Mouse (Mus musculus) layer of hippocampus, adult 2 months (tissue): ENCODE measurements around the gene Mup14. TPM values are rescaled to one million over a fixed set of nuclear protein-coding genes. Genes with fewer than 3 reads are reported as not detected.
"Not testable (repeated sequence)": the region's sequence is repeated elsewhere in the genome, so short reads cannot be mapped to it uniquely, and the experiment has no call there.

Experiments
- DNase-seq, 2 experiments: peaks; one replicate each; pipeline ENCODE4 v3.0.0; 2022; ENCODE audit warnings: low spot score in 2 of 2
- H3K27ac ChIP-seq: fragments of 200-600 bp; 2 replicates; pipeline ENCODE4 v1.8.1; 2022
- H3K4me3 ChIP-seq: fragments of 200-600 bp; 2 replicates; pipeline ENCODE4 v1.8.1; 2022; ENCODE audit warnings: mild to moderate bottlenecking
- long read RNA-seq, 2 experiments: library from polyadenylated mRNA; stranded (forward); transcript quantifications; one replicate each; pipeline ENCODE4 v2.0.0; 2021; ENCODE audit warnings: borderline mapping rate in 2 of 2
- total RNA-seq, 2 experiments: library from RNA; stranded (reverse); gene quantifications; 2 replicates each; pipeline ENCODE4 v1.2.3; 2021

Gene Mup14
- not detected for total RNA-seq
- long read RNA-seq, experiment 1 = 0 reads
- long read RNA-seq, experiment 2 = 0 reads

DNA sequence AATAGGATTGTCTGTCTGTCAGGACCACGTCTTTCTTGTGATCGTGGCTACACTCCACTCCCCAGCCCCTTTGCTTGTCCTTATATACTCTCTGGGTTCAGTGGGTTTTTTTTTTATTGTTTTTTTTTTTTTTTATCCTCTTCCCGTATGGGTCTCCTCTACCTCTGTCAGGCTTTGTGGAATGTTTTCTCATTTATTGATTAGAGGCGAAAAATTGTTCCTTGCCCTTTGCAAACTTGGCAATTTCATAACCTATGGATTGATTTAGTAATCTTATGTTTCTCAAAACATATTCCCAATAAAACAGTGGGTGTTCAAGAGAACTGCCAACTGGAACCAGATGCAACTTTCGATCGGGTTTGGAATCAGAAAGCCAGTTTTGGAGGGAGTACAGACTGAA lies at the start of gene Mup14:
Gene Mup14, minus strand, starts transcription at position 101 of the 400 bp plus-strand sequence.
- DNase-seq, H3K27ac ChIP-seq, H3K4me3 ChIP-seq: not testable (repeated sequence)

DNA sequence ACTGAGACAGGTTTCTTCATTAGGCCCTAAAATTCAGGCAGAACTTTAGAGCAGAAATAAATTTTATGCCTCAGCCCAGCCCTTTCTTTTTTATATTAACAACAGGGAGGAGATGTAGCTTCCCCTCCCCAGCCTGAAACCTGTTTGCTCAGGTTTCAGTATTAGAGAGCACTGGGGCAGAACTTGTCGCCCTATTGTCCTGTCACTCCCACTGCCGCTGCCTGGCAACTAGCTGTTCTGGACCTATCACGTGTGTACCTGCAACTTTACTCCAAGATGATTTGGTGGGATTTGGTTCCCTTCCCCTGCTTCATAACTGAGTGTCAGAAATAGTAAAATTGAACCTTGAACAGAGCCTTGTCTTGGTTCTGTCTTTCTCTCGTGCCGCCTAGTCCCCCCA lies 34.3 kb upstream of the Mup14 start:
- DNase-seq, H3K4me3 ChIP-seq, H3K27ac ChIP-seq: not testable (repeated sequence)

Other genes starting within 250 kb of the Mup14 start
- gene Mup13, start 75.7 kb downstream of the Mup14 start, total RNA-seq = not detected
- gene Mup15, start 135.7 kb upstream of the Mup14 start, total RNA-seq = not detected
- gene Mup16, start 215.5 kb upstream of the Mup14 start, total RNA-seq = not detected